Mouse (Mus musculus): ENCODE results near the gene Fam129a.

Gene Fam129a

DNA sequence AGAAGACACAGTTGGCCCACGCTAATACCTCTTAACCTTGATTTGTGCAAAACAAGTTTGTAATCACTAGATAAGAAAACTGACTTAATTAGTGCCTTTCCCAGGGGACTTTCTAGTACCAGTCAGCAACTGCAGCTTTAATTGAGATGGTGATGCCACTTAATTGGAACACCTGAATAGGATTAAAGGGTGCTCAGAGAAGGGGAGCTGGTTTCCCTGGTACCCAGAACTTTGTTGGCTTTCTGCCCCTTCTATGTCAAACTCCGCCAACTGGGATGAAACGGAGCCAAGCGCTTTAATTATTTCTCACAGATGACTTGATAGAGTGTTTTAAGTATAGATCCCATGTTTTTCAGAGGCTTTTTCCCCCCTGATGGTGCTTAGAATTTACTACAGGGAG lies 55.6 kb downstream of the Fam129a start:
- no peak for DNase-seq (ENCODE audit: low spot score)

DNA sequence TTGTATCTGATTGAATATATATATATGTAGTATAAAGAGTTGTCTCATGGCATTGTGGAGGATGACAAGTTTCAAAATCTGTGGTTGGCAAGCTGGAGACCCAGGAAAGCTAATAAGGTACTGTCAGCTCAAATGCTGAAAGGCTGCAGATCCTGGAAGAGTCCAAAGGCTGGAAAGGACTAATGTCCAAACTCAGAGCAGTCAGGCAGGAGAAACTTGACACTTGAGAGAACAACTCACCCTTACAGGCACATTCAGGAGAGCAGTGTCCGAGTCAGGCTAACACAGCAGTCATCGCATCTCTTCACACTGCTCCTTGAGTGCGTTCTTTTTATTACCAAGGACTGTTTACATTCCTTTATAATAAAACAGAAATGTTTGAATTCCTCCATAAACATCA lies 56.2 kb downstream of the Fam129a start:
- no peak for DNase-seq (ENCODE audit: low spot score)

DNA sequence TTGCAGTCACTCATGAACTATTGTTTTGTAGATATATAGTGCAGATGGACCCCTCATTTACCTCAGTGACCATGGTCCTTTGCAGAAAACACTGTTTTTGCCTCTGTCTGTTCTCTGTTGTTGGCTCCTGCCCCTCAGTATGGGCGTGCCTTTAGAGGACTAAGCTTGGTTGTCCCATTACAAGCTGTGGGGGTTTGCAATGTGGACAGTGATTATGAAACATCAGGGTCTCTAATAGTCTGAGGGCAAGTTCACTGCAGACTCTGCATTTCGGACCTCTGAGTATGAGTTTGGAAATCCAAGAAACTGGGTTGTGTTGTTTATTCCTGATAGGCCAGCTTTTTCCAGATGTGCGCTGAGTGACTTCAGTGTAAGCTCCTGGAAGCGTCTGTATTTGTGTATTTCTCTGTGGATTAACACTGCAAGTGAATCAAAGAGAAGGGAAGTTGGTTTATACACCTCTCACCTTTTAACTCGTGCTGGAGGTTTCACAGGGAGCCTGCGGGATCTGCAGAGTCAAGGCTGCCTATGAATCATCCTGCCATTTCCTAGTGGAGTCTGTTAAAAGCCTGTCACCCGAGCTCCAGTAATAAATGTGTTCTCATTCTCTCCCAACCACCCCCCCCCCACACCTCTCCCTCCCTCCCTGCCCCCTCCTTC lies 58.7 kb downstream of the Fam129a start:
- no peak for DNase-seq (ENCODE audit: low spot score)

- DNase-seq (ENCODE audit: low spot score), result no peak
Measured at GRCm38 (mm10) chr1:151630251-151630628, 59.3 kb downstream of the Fam129a start.

- DNase-seq (ENCODE audit: low spot score), result no peak
Measured at GRCm38 (mm10) chr1:151631061-151631460, 60.1 kb downstream of the Fam129a start.

GRCm38 (mm10) chr1:151631703-151632294 lies 60.8 kb downstream of the Fam129a start:
- no peak for DNase-seq (ENCODE audit: low spot score)

- no peak for DNase-seq (ENCODE audit: low spot score)
Measured at GRCm38 (mm10) chr1:151632567-151633356, 61.8 kb downstream of the Fam129a start.

GRCm38 (mm10) chr1:151636637-151637036 lies 65.7 kb downstream of the Fam129a start:
- DNase-seq (ENCODE audit: low spot score), result no peak

DNA sequence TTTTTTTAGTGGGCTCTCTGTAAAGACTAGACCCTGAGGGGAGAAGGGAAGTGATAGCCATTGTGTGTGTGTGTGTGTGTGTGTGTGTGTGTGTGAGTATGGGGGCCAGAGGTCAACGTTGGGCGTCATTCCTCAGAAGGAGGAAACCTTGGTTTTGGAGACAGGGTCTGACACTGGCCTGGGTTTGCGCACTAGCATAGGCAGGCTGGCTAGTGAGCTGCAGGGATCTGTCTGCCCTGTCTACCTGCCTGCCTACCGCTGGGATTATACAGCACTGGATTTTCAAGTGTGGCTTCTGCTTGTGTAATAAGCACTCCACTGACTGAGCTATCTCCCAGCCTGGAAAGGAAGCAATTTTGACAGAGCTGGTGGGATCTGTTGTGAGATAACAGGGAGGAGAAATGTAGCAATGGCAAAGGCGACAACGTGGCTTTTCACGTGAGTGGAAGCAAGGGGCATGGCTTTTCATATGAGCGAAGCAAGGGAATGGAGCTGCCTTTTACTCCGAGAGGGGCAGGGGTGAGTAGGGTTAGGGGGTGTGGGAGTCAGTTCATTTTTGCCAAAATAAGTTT lies 66.5 kb downstream of the Fam129a start:
- no peak for DNase-seq (ENCODE audit: low spot score)

DNA sequence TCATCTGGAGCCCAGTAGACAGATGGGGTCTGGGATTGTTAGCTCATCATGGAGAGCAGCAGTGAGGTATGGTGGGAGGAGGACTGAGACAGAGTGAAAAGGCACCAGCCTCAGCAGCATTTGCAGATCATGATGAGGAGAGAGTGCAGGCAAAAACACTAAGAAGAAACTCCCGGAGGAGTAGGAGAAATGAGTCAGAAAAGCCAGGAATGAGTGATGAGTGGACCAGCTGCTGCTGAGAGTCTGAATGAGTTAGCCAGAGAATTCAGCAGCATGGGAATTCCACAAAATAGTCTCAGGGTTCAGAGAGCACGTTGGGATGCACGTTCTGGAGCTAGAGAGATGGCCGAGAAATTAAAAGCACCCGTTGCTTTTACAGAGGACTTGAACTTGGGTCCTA lies 67.4 kb downstream of the Fam129a start:
- no peak for DNase-seq (ENCODE audit: low spot score)

- no peak for DNase-seq (ENCODE audit: low spot score)
Measured at GRCm38 (mm10) chr1:151638770-151639169, 67.8 kb downstream of the Fam129a start.

DNA sequence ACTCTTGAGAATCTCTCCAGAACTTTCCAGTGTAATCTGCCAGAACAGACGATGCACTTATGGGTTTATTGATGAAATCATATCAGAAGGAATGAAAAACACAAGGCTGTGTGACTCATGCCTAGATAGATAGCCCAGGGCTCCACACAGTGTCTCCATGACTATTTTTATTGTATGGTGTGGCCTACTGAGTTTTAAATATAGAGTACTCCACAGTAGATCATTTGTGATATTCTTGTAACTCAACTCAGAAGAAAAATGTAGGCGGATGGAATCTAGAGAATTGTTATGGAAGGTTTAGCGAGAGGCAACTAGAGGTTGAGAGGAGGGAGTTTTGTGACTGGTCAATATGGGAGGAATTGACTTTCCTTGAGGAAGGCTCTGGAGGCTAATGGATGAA lies 75.4 kb downstream of the Fam129a start:
- DNase-seq (ENCODE audit: low spot score), result no peak

DNA sequence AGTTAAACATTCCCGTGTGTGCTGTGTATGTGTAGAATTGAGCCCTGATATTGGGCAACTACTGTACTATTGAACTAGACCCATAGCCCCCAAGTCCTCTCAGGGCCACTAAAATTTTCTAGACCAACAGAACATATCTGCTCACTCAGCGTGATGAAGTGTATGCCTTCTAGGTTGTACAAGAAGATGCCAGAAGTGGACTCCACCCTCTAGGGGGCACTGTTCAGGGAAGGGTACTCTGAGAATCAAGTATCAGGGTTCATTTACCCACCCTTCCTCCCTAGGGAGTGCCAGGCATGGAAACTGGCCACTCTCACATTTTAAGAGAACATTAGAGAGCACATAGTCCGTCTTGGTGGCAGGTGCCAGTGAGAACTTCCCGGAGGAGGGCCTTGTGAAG lies 77.1 kb downstream of the Fam129a start:
- DNase-seq (ENCODE audit: low spot score), result no peak

GRCm38 (mm10) chr1:151657042-151657605 lies 86.1 kb downstream of the Fam129a start:
- DNase-seq (ENCODE audit: low spot score), result no peak

- no peak for DNase-seq (ENCODE audit: low spot score)
Measured at GRCm38 (mm10) chr1:151658291-151658830, 87.4 kb downstream of the Fam129a start.

- no peak for DNase-seq (ENCODE audit: low spot score)
Measured at GRCm38 (mm10) chr1:151659636-151660035, 88.7 kb downstream of the Fam129a start.

GRCm38 (mm10) chr1:151660251-151660650 lies 89.3 kb downstream of the Fam129a start:
- DNase-seq (ENCODE audit: low spot score), result no peak

- no peak for DNase-seq (ENCODE audit: low spot score)
Measured at GRCm38 (mm10) chr1:151660883-151661282, 89.9 kb downstream of the Fam129a start.

- DNase-seq (ENCODE audit: low spot score), result no peak
Measured at GRCm38 (mm10) chr1:151661684-151662439, 90.9 kb downstream of the Fam129a start.

DNA sequence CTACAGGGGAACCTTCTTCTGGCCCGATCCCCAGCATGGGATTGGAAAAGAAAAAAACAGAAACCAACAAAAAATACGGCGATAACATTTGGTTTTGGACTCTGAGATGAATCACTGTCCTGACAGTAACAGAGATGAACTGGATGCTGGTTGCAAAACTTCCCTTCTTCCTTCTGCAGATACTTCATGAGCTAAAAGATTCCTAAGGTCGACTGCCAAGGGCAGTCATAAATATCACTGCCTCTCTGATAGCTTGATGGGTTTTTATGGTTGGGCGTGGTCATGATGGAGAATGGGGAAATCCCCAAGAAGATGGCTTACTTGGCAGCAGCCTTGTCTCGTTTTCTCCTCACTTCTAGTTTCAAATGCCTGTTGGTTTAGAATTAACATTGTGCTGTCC lies 92.0 kb downstream of the Fam129a start:
- no peak for DNase-seq (ENCODE audit: low spot score)

DNA sequence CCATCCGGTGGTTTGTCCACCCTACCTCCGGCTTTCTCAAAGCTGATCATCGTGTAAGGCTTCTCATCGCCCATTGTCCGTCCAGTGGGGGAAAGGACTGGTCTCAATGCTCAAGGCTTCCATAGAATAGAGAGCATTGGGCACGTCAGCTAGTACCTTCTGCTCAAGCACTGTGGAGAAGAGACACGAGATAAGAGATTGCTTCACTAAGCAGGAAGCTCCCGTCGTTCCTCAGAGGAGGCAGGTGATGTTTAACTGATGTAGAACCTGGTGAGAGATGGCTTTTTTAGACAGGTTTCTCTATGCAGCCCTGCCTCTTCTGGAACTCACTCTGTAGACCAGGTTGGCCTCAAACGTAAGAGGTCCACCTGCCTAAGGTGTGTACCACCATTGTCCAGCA lies 93.4 kb downstream of the Fam129a start:
- DNase-seq (ENCODE audit: low spot score), result no peak
